Mouse (Mus musculus) cerebellum, adult 2 months (tissue): ENCODE measurements around the gene Tmem132c.

ENCODE experiments used
- CTCF ChIP-seq: fragments of 200-500 bp; IDR thresholded peaks from 2 replicates; pipeline ENCODE4 v1.5.1; 2011; ENCODE audit warnings: low read depth, mild to moderate bottlenecking, control low read depth, low read length, moderate library complexity, borderline replicate concordance; ENCODE audit not compliant: insufficient read depth
- POLR2A ChIP-seq: fragments of 200-500 bp; IDR thresholded peaks from 2 replicates; pipeline ENCODE4 v1.6.1; 2011; ENCODE audit warnings: low read length, control low read depth, borderline replicate concordance; ENCODE audit not compliant: insufficient read depth

GRCm38 (mm10) chr5:127491724-127492123, 250.1 kb downstream of the Tmem132c start:
- TF ChIP-seq CTCF (no peak), POLR2A (no peak)
